In genomic region chr7:115422828-115423227, GRCm38 (mm10) we compare ENCODE assay signal across 23 mouse cellular contexts.
DNase-seq lines count a peak whose midpoint lies in the region; ATAC-seq and TF ChIP-seq lines count a peak whose summit lies in the region.
"Had no signal": no experiment of that assay in that cellular context is flagged by ENCODE, and none has a peak within 500 bp of the region (broad histone marks: within the 10 kb centered on the region; RNA-seq: fewer than 3 reads in every experiment).

No protein-coding gene starts in this region.

- DNase-seq in embryo, embryonic 11 days, result peak; percentile 35
- no peak for DNase-seq in embryo, embryonic 9.5 days (ENCODE audit: extremely low spot score)
- no peak for DNase-seq in heart, postnatal 0 days (ENCODE audit: low spot score)
- DNase-seq in heart, adult 11 months, result no peak
- DNase-seq in liver, adult 2 months (ENCODE audit: extremely low read depth, low read depth, low spot score), result no peak
- DNase-seq in liver, result no peak
- DNase-seq in thymus, postnatal 14 days, result peak; percentile 10
- DNase-seq in thymus, postnatal 4 days, result no peak
- DNase-seq: adrenal gland, postnatal 10 days; cerebellum, adult 18-20 months; cerebellum, postnatal 25 days; gastrocnemius, postnatal 14 days; kidney, postnatal 4 days; lung, adult 2 months; right cerebral cortex, adult 18-20 months; thymus, adult 2 months had no signal

- H3K79me2 ChIP-seq in liver, adult 2 months (ENCODE audit: control insufficient read depth, insufficient read depth, low read length), result no peaks in the 10 kb centered on the region

- ATAC-seq in heart, postnatal 0 days (ENCODE audit: insufficient read depth, low read depth), result 0 out of 2 replicates have a peak, but pooled peaks have one; percentile 64
- ATAC-seq: forebrain, embryonic 16.5 days; intestine, embryonic 16.5 days had no signal

- H3K9me3 ChIP-seq in heart, postnatal 0 days (replicated peaks; ENCODE audit: control insufficient read depth, low read length), result no peaks in the 10 kb centered on the region
- H3K9me3 ChIP-seq: embryonic facial prominence, embryonic 15.5 days; hindbrain, embryonic 15.5 days; kidney, embryonic 15.5 days had no signal

- H3K4me1 ChIP-seq in heart, postnatal 0 days (ENCODE audit: control insufficient read depth, insufficient read depth), result no peaks in the 10 kb centered on the region
- H3K4me1 ChIP-seq in liver, adult 2 months (ENCODE audit: control insufficient read depth, insufficient read depth, low read length), result no peaks in the 10 kb centered on the region
- H3K4me1 ChIP-seq: hindbrain, embryonic 15.5 days had no signal

- no peaks in the 10 kb centered on the region for H3K27me3 ChIP-seq in heart, postnatal 0 days (ENCODE audit: control insufficient read depth, insufficient read depth, low read length)
- no peaks in the 10 kb centered on the region for H3K27me3 ChIP-seq in liver, adult 2 months (ENCODE audit: control insufficient read depth, insufficient read depth, low read length)
- H3K27me3 ChIP-seq: hindbrain, embryonic 15.5 days had no signal

- H3K27ac ChIP-seq in heart, postnatal 0 days (ENCODE audit: low read depth), result no peak overlapping the region
- no peak overlapping the region for H3K27ac ChIP-seq in liver, adult 2 months (replicated peaks; ENCODE audit: insufficient read depth, low read depth, low read length)
- H3K27ac ChIP-seq: embryonic facial prominence, embryonic 15.5 days; hindbrain, embryonic 15.5 days; kidney, embryonic 15.5 days; left cerebral cortex, adult 2 months; macrophage had no signal

- no peak overlapping the region for H3K9ac ChIP-seq in heart, postnatal 0 days (replicated peaks; ENCODE audit: low read depth, low read length)
- no peak overlapping the region for H3K9ac ChIP-seq in liver, adult 2 months (ENCODE audit: low read depth, low read length)
- H3K9ac ChIP-seq: embryonic facial prominence, embryonic 15.5 days; hindbrain, embryonic 15.5 days; kidney, embryonic 15.5 days had no signal

- no peak for TF ChIP-seq EP300 in heart, postnatal 0 days (IDR thresholded peaks at IDR 0.05; ENCODE audit: low read depth)

- no peak overlapping the region for H3K4me3 ChIP-seq in heart, postnatal 0 days (ENCODE audit: low read depth, low read length)
- no peak overlapping the region for H3K4me3 ChIP-seq in liver, adult 2 months (ENCODE audit: insufficient read depth, low read depth, low read length)
- H3K4me3 ChIP-seq: embryonic facial prominence, embryonic 15.5 days; hindbrain, embryonic 15.5 days; kidney, embryonic 15.5 days; left cerebral cortex, adult 2 months had no signal

- WGBS in heart, postnatal 0 days, result 57% methylated on average over 7 of the region's 7 CpGs
- 72% methylated on average over 7 of the region's 7 CpGs for WGBS in liver, adult 2 months

- TF ChIP-seq POLR2A in liver, adult 2 months (IDR thresholded peaks at IDR 0.05; ENCODE audit: extremely low read depth, insufficient read depth, low read length), result no peak

- no peaks in the 10 kb centered on the region for H3K36me3 ChIP-seq in heart, postnatal 0 days (replicated peaks; ENCODE audit: control insufficient read depth, insufficient read depth, low read length)
- no peaks in the 10 kb centered on the region for H3K36me3 ChIP-seq in liver, adult 2 months (ENCODE audit: control insufficient read depth, insufficient read depth, low read length)
- H3K36me3 ChIP-seq: embryonic facial prominence, embryonic 15.5 days; hindbrain, embryonic 15.5 days; kidney, embryonic 15.5 days had no signal

- H3K4me2 ChIP-seq in heart, postnatal 0 days (ENCODE audit: low read depth, low read length), result no peak overlapping the region
- H3K4me2 ChIP-seq: embryonic facial prominence, embryonic 15.5 days; hindbrain, embryonic 15.5 days; kidney, embryonic 15.5 days had no signal

- TF ChIP-seq CTCF in heart, postnatal 0 days (IDR thresholded peaks at IDR 0.05; ENCODE audit: low read depth), result peak; percentile 46
- 0 out of 2 replicates have a peak, but pooled peaks have one; percentile 8 for TF ChIP-seq CTCF in liver, adult 2 months (IDR thresholded peaks at IDR 0.05; ENCODE audit: low read depth, low read length)

Comparison
In these comparisons a context has a peak if more than half of its experiments do, and no peak if none do; other contexts are left out.
1. DNase-seq: peak in embryo, embryonic 11 days (single experiment) and thymus, postnatal 14 days (single experiment); none in embryo, embryonic 9.5 days (single experiment), heart, postnatal 0 days (single experiment), heart, adult 11 months (single experiment), liver, adult 2 months (single experiment), liver (single experiment) and thymus, postnatal 4 days (single experiment).